Mouse (Mus musculus) thymus, adult 2 months (tissue): Measurements from ENCODE around the gene Olfr1393. TPM values are rescaled to one million over a fixed set of nuclear protein-coding genes. Genes with fewer than 3 reads are reported as not detected.

Source experiments
- DNase-seq: peaks from one replicate; pipeline ENCODE4 v3.0.0; 2021
- H3K27ac ChIP-seq: fragments of 200-500 bp; 2 replicates; pipeline ENCODE4 v1.5.1; 2012; ENCODE audit warnings: low read length, control low read depth; ENCODE audit not compliant: control insufficient read depth, insufficient read depth
- H3K27me3 ChIP-seq: fragments of 200-500 bp; 2 replicates; pipeline ENCODE4 v1.6.1; 2012; ENCODE audit warnings: mild to moderate bottlenecking, low read length, moderate library complexity, mixed read lengths; ENCODE audit not compliant: control insufficient read depth, insufficient read depth
- H3K36me3 ChIP-seq: fragments of 200-500 bp; 2 replicates; pipeline ENCODE4 v1.6.1; 2012; ENCODE audit warnings: mild to moderate bottlenecking, low read length, moderate library complexity; ENCODE audit not compliant: control insufficient read depth, insufficient read depth
- H3K4me1 ChIP-seq: fragments of 200-500 bp; replicated peaks from 2 replicates; pipeline ENCODE4 v1.6.1; 2012; ENCODE audit warnings: low read length; ENCODE audit not compliant: control insufficient read depth, insufficient read depth
- H3K4me3 ChIP-seq: fragments of 200-500 bp; 2 replicates; pipeline ENCODE4 v1.5.1; 2012; ENCODE audit warnings: mild to moderate bottlenecking, low read length, control low read depth, moderate library complexity; ENCODE audit not compliant: control insufficient read depth, insufficient read depth
- CTCF ChIP-seq: fragments of 200-500 bp; IDR thresholded peaks from 2 replicates; pipeline ENCODE4 v1.5.1; 2012; ENCODE audit warnings: mild to moderate bottlenecking, control low read depth, low read length, moderate library complexity, borderline replicate concordance; ENCODE audit not compliant: control insufficient read depth, poor library complexity, insufficient read depth; ENCODE audit errors: extremely low read depth
- POLR2A ChIP-seq: fragments of 200-500 bp; IDR thresholded peaks from 2 replicates; pipeline ENCODE4 v1.6.1; 2012; ENCODE audit warnings: mild to moderate bottlenecking, low read length, control low read depth, moderate library complexity; ENCODE audit not compliant: control insufficient read depth, poor library complexity, insufficient read depth; ENCODE audit errors: extremely low read depth
- WGBS: fragments of 180-500 bp; shearing (Covaris S2); methylation state at CpG from one replicate; pipeline ENCODE4 v1.1.7; 2018; 5-methylcytosine and 5-hydroxymethylcytosine counted together
- polyA plus RNA-seq: library from polyadenylated mRNA; depleted of rRNA; stranded (reverse); fragments of >200 nt; gene quantifications from 2 replicates; pipeline ENCODE4 v1.2.3, GENCODE M21; 2012; rRNA removed

Gene Olfr1393
- polyA plus RNA-seq, 1 experiment = 0.40 TPM

DNA sequence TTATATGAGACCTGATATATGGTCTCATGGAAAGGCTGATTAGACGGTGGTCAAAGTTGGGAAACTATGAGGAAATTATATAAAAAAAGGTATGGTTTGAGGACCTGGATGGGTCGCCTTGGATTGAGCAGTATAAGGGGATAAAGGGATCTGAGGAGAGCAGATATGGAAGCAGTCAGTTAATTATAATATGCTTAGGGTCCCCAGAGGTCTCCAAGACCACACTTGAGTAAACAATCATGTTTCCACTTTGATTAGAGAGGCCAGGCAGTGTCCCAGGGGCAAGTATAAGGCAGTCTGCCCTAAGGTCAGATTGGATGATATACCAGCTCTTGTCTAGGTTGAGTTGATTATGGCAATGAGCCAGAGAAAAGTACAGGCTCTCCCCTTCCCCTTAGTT lies 44.3 kb downstream of the Olfr1393 start, which contains the start of gene Olfr1391:
Gene Olfr1391 (plus strand): TSS at position 301 of the 400 bp plus-strand sequence.
- 84% methylated on average over 2 of the region's 2 CpGs for WGBS
- H3K4me3 ChIP-seq = no peak within 1 kb of the TSS
- H3K36me3 ChIP-seq = no peaks in the 10 kb centered on the region
- no peak for DNase-seq
- H3K27ac ChIP-seq = no peak within 1 kb of the TSS
- no peaks in the 10 kb centered on the region for H3K4me1 ChIP-seq
- H3K27me3 ChIP-seq = no peaks in the 10 kb centered on the region
- TF ChIP-seq CTCF = no peak
- TF ChIP-seq POLR2A = no peak

DNA sequence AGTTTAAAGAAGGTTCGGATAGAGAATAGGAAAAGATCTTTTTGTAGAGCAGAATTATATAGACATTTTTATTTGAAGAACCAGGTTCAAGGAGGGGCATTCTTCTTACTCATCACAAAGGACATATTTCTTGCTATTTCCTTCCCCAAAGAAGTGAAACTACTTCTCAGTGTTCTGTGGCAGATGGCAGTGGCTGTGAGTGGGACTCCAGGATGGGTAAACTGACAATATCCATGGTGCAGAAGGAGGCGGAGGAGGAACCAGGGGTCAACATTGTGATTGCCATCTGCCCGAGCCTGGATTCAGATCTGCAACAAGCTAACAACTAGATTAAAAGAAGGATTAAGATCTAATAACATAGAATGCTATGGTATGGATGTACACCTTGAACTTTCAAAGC lies 48.6 kb downstream of the Olfr1393 start:
- DNase-seq = no peak
- Histone ChIP-seq H3K4me1 (no peaks in the 10 kb centered on the region), H3K27ac (no peak overlapping the region), H3K27me3 (no peaks in the 10 kb centered on the region), H3K36me3 (no peaks in the 10 kb centered on the region), H3K4me3 (no peak overlapping the region)
- no peak for TF ChIP-seq POLR2A
- no peak for TF ChIP-seq CTCF
- 90% methylated on average over 3 of the region's 3 CpGs for WGBS

DNA sequence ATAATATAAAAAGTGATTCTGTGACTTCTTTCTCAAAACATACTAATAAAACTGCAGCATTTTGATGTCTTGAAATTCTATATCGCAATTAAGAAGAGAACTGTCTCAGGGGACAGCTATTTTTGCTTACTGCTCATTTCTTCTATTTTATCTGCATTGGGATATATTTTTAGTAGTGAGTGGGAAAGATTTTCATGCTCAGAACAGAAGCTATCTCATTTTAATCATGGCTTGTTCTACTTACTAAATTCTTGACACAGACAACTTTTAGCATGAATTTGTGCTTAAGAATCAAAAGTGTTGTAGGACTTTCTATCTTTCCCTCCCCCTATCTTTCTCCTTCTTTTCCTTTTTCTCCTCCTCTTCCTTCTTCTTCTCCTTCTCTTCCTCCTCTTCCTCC lies 51.6 kb downstream of the Olfr1393 start:
- no peaks in the 10 kb centered on the region for H3K36me3 ChIP-seq
- no peak overlapping the region for H3K4me3 ChIP-seq
- no peak for DNase-seq
- WGBS = 83% methylated on average over 1 of the region's 1 CpGs
- no peak overlapping the region for H3K27ac ChIP-seq
- no peaks in the 10 kb centered on the region for H3K27me3 ChIP-seq
- TF ChIP-seq POLR2A (no peak), CTCF (no peak)
- H3K4me1 ChIP-seq = no peaks in the 10 kb centered on the region

Other genes starting within 250 kb of the Olfr1393 start
- 4.0 and 4.1 TPM in 2 replicates for gene 9930111J21Rik2, start 227.1 kb upstream of the Olfr1393 start, polyA plus RNA-seq
- gene Tgtp2, start 214.1 kb upstream of the Olfr1393 start, polyA plus RNA-seq = 26.0 and 29.1 TPM in 2 replicates
- gene Ifi47, start 201.7 kb upstream of the Olfr1393 start, polyA plus RNA-seq = 37.5 and 45.3 TPM in 2 replicates
- 0.19 TPM in 1 of 2 replicates, not detected in the other for gene Olfr1396, start 163.4 kb upstream of the Olfr1393 start, polyA plus RNA-seq
- not detected in 2 replicates for gene Olfr1395, start 136.0 kb upstream of the Olfr1393 start, polyA plus RNA-seq
- not detected in 2 replicates for gene Olfr1394, start 123.9 kb upstream of the Olfr1393 start, polyA plus RNA-seq
- gene Btnl9, start 91.1 kb upstream of the Olfr1393 start, polyA plus RNA-seq = 2.6 and 3.0 TPM in 2 replicates
- gene Zfp62, start 75.0 kb upstream of the Olfr1393 start, polyA plus RNA-seq = 6.0 TPM in 2 replicates
- gene Mgat1, start 34.1 kb upstream of the Olfr1393 start, polyA plus RNA-seq = 336 and 378 TPM in 2 replicates
- gene Olfr1392, start 7.0 kb downstream of the Olfr1393 start, polyA plus RNA-seq = 0.13 and 0.15 TPM in 2 replicates
- not detected in 2 replicates for gene Olfr10, start 26.4 kb downstream of the Olfr1393 start, polyA plus RNA-seq
- not detected in 2 replicates for gene Olfr1391, start 44.4 kb downstream of the Olfr1393 start, polyA plus RNA-seq
- not detected in 2 replicates for gene Olfr1390, start 56.9 kb downstream of the Olfr1393 start, polyA plus RNA-seq
- gene Olfr1389, start 144.8 kb downstream of the Olfr1393 start, polyA plus RNA-seq = not detected in 2 replicates
- gene Olfr1388, start 158.3 kb downstream of the Olfr1393 start, polyA plus RNA-seq = 0.14 and 0.22 TPM in 2 replicates
- gene Olfr1387, start 177.0 kb downstream of the Olfr1393 start, polyA plus RNA-seq = not detected in 2 replicates
- not detected in 2 replicates for gene Olfr1386, start 186.7 kb downstream of the Olfr1393 start, polyA plus RNA-seq
- gene Olfr1385, start 210.8 kb downstream of the Olfr1393 start, polyA plus RNA-seq = not detected in 2 replicates
- gene Olfr1384, start 228.4 kb downstream of the Olfr1393 start, polyA plus RNA-seq = not detected in 2 replicates
- not detected in 2 replicates for gene Olfr1383, start 241.3 kb downstream of the Olfr1393 start, polyA plus RNA-seq
- gene Olfr1382, start 249.9 kb downstream of the Olfr1393 start, polyA plus RNA-seq = not detected in 2 replicates